Mouse (Mus musculus) forebrain, embryonic 14.5 days (tissue): Measurements from ENCODE around the gene Tnn. TPM values are rescaled to one million over a fixed set of nuclear protein-coding genes. Genes with fewer than 3 reads are reported as not detected.

Experiments
- ATAC-seq: fragments of 200-750 bp; cut with Nextera tagmentation; 2 replicates; pipeline ENCODE4 v1.8.0; 2017; ENCODE audit warnings: mild to moderate bottlenecking, moderate library complexity
- DNase-seq: peaks from one replicate; pipeline ENCODE4 v3.0.0-alpha.2; 2015; ENCODE audit warnings: low spot score
- H3K27ac ChIP-seq: fragments of 300-500 bp; sonication (generic); 2 replicates; pipeline ENCODE4 v1.5.1; 2014; ENCODE audit warnings: low read depth, mild to moderate bottlenecking, control low read depth, low read length, moderate library complexity
- H3K27me3 ChIP-seq: fragments of 300-500 bp; sonication (generic); replicated peaks from 2 replicates; pipeline ENCODE4 v1.6.1; 2014; ENCODE audit warnings: low read length, control low read depth, mixed read lengths; ENCODE audit not compliant: control insufficient read depth, insufficient read depth
- H3K36me3 ChIP-seq: fragments of 300-500 bp; sonication (generic); 2 replicates; pipeline ENCODE4 v1.6.1; 2014; ENCODE audit warnings: low read length, control low read depth; ENCODE audit not compliant: control insufficient read depth, insufficient read depth
- H3K4me1 ChIP-seq: fragments of 300-500 bp; sonication (generic); 2 replicates; pipeline ENCODE4 v1.6.1; 2014; ENCODE audit warnings: antibody characterized with exemption, low read length, control low read depth; ENCODE audit not compliant: control insufficient read depth, insufficient read depth
- H3K4me2 ChIP-seq: fragments of 300-500 bp; sonication (generic); 2 replicates; pipeline ENCODE4 v1.6.1; 2014; ENCODE audit warnings: mild to moderate bottlenecking, control low read depth, low read length
- H3K4me3 ChIP-seq: fragments of 300-500 bp; sonication (generic); 2 replicates; pipeline ENCODE4 v1.5.1; 2014; ENCODE audit warnings: low read depth, low read length, control low read depth
- H3K9ac ChIP-seq: fragments of 300-500 bp; sonication (generic); 2 replicates; pipeline ENCODE4 v1.6.1; 2014; ENCODE audit warnings: mild to moderate bottlenecking, low read length, control low read depth, moderate library complexity
- H3K9me3 ChIP-seq: fragments of 300-500 bp; sonication (generic); replicated peaks from 2 replicates; pipeline ENCODE4 v1.6.1; 2016; ENCODE audit warnings: low read length, control low read depth, mixed read lengths; ENCODE audit not compliant: control insufficient read depth
- WGBS: fragments of 180-500 bp; shearing (Covaris S2); extraction: QIAGEN DNeasy Blood & Tissue Kit; methylation state at CpG from one replicate; pipeline ENCODE4 v1.1.7; 2014; 5-methylcytosine and 5-hydroxymethylcytosine counted together
- polyA plus RNA-seq: library from polyadenylated mRNA; unstranded; fragments of >200 nt; fragmentation: Nextera tagmentation; extraction: Ambion mirVana; gene quantifications from 2 replicates; pipeline ENCODE4 v1.2.1, GENCODE M21; 2014

The Tnn gene
- polyA plus RNA-seq, 1 experiment from 2014 or later: 0.04 TPM

GRCm38 (mm10) chr1:160042351-160042750 lies 111.0 kb downstream of the Tnn start:
- no peak for ATAC-seq
- Histone ChIP-seq H3K27ac (no peak overlapping the region), H3K9ac (no peak overlapping the region), H3K27me3 (no peaks in the 10 kb centered on the region), H3K4me2 (no peak overlapping the region), H3K36me3 (no peaks in the 10 kb centered on the region), H3K4me1 (peaks cover 6% of the 10 kb centered on the region), H3K4me3 (no peak overlapping the region), H3K9me3 (no peaks in the 10 kb centered on the region)
- no peak for DNase-seq
- 82% methylated on average over 7 of the region's 7 CpGs for WGBS

- Histone ChIP-seq H3K27ac (no peak overlapping the region), H3K4me1 (peaks cover 6% of the 10 kb centered on the region), H3K4me2 (no peak overlapping the region), H3K27me3 (no peaks in the 10 kb centered on the region), H3K4me3 (no peak overlapping the region), H3K9me3 (no peaks in the 10 kb centered on the region), H3K9ac (no peak overlapping the region), H3K36me3 (no peaks in the 10 kb centered on the region)
- WGBS: 94% methylated on average over 7 of the region's 7 CpGs
- DNase-seq: no peak
- ATAC-seq: no peak
Observed at GRCm38 (mm10) chr1:160041264-160041775, 112.1 kb downstream of the Tnn start.

- WGBS: 55% methylated on average over 7 of the region's 7 CpGs
- no peak for ATAC-seq
- Histone ChIP-seq H3K9ac (no peak overlapping the region), H3K9me3 (no peaks in the 10 kb centered on the region), H3K4me2 (no peak overlapping the region), H3K27ac (no peak overlapping the region), H3K36me3 (no peaks in the 10 kb centered on the region), H3K27me3 (no peaks in the 10 kb centered on the region), H3K4me3 (no peak overlapping the region), H3K4me1 (peaks cover 6% of the 10 kb centered on the region)
- no peak for DNase-seq
Observed at GRCm38 (mm10) chr1:160039951-160040645, 113.3 kb downstream of the Tnn start.

GRCm38 (mm10) chr1:160036996-160037521 lies 116.3 kb downstream of the Tnn start:
- no peak overlapping the region for H3K27ac ChIP-seq
- H3K36me3 ChIP-seq: no peaks in the 10 kb centered on the region
- H3K9me3 ChIP-seq: no peaks in the 10 kb centered on the region
- no peaks in the 10 kb centered on the region for H3K27me3 ChIP-seq
- no peaks in the 10 kb centered on the region for H3K4me1 ChIP-seq
- 87% methylated on average over 5 of the region's 5 CpGs for WGBS
- no peak overlapping the region for H3K4me3 ChIP-seq
- DNase-seq: peak; percentile 7
- no peak overlapping the region for H3K9ac ChIP-seq
- no peak for ATAC-seq
- H3K4me2 ChIP-seq: no peak overlapping the region

- Histone ChIP-seq H3K27ac (no peak overlapping the region), H3K9me3 (no peaks in the 10 kb centered on the region), H3K4me3 (no peak overlapping the region), H3K4me2 (no peak overlapping the region), H3K4me1 (no peaks in the 10 kb centered on the region), H3K27me3 (no peaks in the 10 kb centered on the region), H3K36me3 (no peaks in the 10 kb centered on the region), H3K9ac (no peak overlapping the region)
- DNase-seq (no peak), ATAC-seq (no peak)
- 80% methylated on average over 3 of the region's 3 CpGs for WGBS
Observed at GRCm38 (mm10) chr1:160035561-160035960, 117.8 kb downstream of the Tnn start.

Other genes starting within 250 kb of the Tnn start
- gene 4930523C07Rik, start 109.2 kb downstream of the Tnn start, polyA plus RNA-seq: 1.7 and 2.8 TPM in 2 replicates
- 169 and 224 TPM in 2 replicates for gene Mrps14, start 41.6 kb upstream of the Tnn start, polyA plus RNA-seq
- 325 and 340 TPM in 2 replicates for gene Cacybp, start 59.3 kb upstream of the Tnn start, polyA plus RNA-seq